Mouse (Mus musculus) cerebellum, adult 2 months (tissue): Measurements from ENCODE around the gene Gpr143. TPM values are rescaled to one million over a fixed set of nuclear protein-coding genes. Genes with fewer than 3 reads are reported as not detected.
"Not testable (repeated sequence)": the region's sequence is repeated elsewhere in the genome, so short reads cannot be mapped to it uniquely, and the experiment has no call there.

ENCODE experiments used
- DNase-seq, 2 experiments: peaks; one replicate each; pipeline ENCODE4 v3.0.0; 2021
- H3K27ac ChIP-seq: fragments of 200-500 bp; 2 replicates; pipeline ENCODE4 v1.5.1; 2012; ENCODE audit warnings: low read length, control low read depth, inconsistent platforms; ENCODE audit not compliant: insufficient read depth
- H3K27me3 ChIP-seq: fragments of 200-500 bp; 2 replicates; pipeline ENCODE4 v1.6.1; 2012; ENCODE audit warnings: inconsistent platforms, mild to moderate bottlenecking, low read length, moderate library complexity; ENCODE audit not compliant: control insufficient read depth, insufficient read depth
- H3K4me1 ChIP-seq: fragments of 200-500 bp; 2 replicates; pipeline ENCODE4 v1.6.1; 2011; ENCODE audit warnings: low read length; ENCODE audit not compliant: control insufficient read depth, insufficient read depth
- H3K4me3 ChIP-seq: fragments of 200-500 bp; replicated peaks from 2 replicates; pipeline ENCODE3; 2011; ENCODE audit warnings: mild to moderate bottlenecking, low read depth, low read length, control low read depth; ENCODE audit not compliant: insufficient read depth
- CTCF ChIP-seq: fragments of 200-500 bp; IDR thresholded peaks from 2 replicates; pipeline ENCODE4 v1.5.1; 2011; ENCODE audit warnings: low read depth, mild to moderate bottlenecking, control low read depth, low read length, moderate library complexity, borderline replicate concordance; ENCODE audit not compliant: insufficient read depth
- POLR2A ChIP-seq: fragments of 200-500 bp; IDR thresholded peaks from 2 replicates; pipeline ENCODE4 v1.6.1; 2011; ENCODE audit warnings: low read length, control low read depth, borderline replicate concordance; ENCODE audit not compliant: insufficient read depth
- WGBS: fragments of 180-500 bp; shearing (Covaris S2); methylation state at CpG from one replicate; pipeline ENCODE4 v1.1.7; 2018; 5-methylcytosine and 5-hydroxymethylcytosine counted together
- polyA plus RNA-seq: library from polyadenylated mRNA; depleted of rRNA; stranded (reverse); fragments of >200 nt; gene quantifications from 2 replicates; pipeline ENCODE4 v1.2.3, GENCODE M21; 2012; rRNA removed

Gpr143 gene
- polyA plus RNA-seq, 1 experiment = not detected

GRCm38 (mm10) chrX:152813339-152813738 lies 31.6 kb downstream of the Gpr143 start:
- no peak overlapping the region for H3K27ac ChIP-seq
- H3K4me3 ChIP-seq = no peak overlapping the region
- WGBS = 64% methylated on average over 3 of the region's 3 CpGs
- TF ChIP-seq CTCF (no peak), POLR2A (no peak)
- no peak for DNase-seq
- no peaks in the 10 kb centered on the region for H3K27me3 ChIP-seq
- no peaks in the 10 kb centered on the region for H3K4me1 ChIP-seq

GRCm38 (mm10) chrX:152818996-152819395 lies 37.3 kb downstream of the Gpr143 start:
- Histone ChIP-seq H3K4me1 (no peaks in the 10 kb centered on the region), H3K27ac (no peak overlapping the region), H3K4me3 (no peak overlapping the region), H3K27me3 (no peaks in the 10 kb centered on the region)
- TF ChIP-seq CTCF (peak; percentile 10; the same call in 1 of the 2 replicates), POLR2A (no peak)
- DNase-seq = peak in 1 of 2 experiments; percentile 1

- not testable (repeated sequence) for DNase-seq, H3K4me1 ChIP-seq, H3K27me3 ChIP-seq, H3K27ac ChIP-seq, H3K4me3 ChIP-seq
- no CpG with 5 or more reads among the region's 1 CpGs for WGBS
Observed at GRCm38 (mm10) chrX:152831003-152831550, 49.4 kb downstream of the Gpr143 start.

GRCm38 (mm10) chrX:152834940-152835339 lies 53.2 kb downstream of the Gpr143 start:
- H3K4me1 ChIP-seq, H3K27me3 ChIP-seq, H3K27ac ChIP-seq, H3K4me3 ChIP-seq: not testable (repeated sequence)
- 25% methylated on average over 5 of the region's 5 CpGs for WGBS
- DNase-seq = peak; percentile 2 to 17
- TF ChIP-seq CTCF = peak; percentile 33; the same call in 1 of the 2 replicates

- Histone ChIP-seq H3K27ac (no peak overlapping the region), H3K4me1 (no peaks in the 10 kb centered on the region), H3K27me3 (no peaks in the 10 kb centered on the region), H3K4me3 (no peak overlapping the region)
- TF ChIP-seq CTCF = no peak
- no peak for DNase-seq
- WGBS = 86% methylated on average over 3 of the region's 3 CpGs
Observed at GRCm38 (mm10) chrX:152855076-152855772, 73.5 kb downstream of the Gpr143 start.

Other genes starting within 250 kb of the Gpr143 start
- gene Cldn34a, start 218.6 kb upstream of the Gpr143 start, polyA plus RNA-seq = not detected in 2 replicates
- gene Shroom2, start 12.5 kb upstream of the Gpr143 start, polyA plus RNA-seq = 32.6 and 39.6 TPM in 2 replicates
- 1.2 and 1.9 TPM in 2 replicates for gene Usp51, start 224.5 kb downstream of the Gpr143 start, polyA plus RNA-seq